Mouse (Mus musculus): ENCODE results near the gene Wdr91.

The Wdr91 gene

GRCm38 (mm10) chr6:34879101-34879740, 31.5 kb downstream of the Wdr91 start:
- no peak for DNase-seq (ENCODE audit: low read depth, low spot score)

- DNase-seq (ENCODE audit: low read depth, low spot score) = peak; percentile 96
Measured at GRCm38 (mm10) chr6:34877509-34878321, 33.0 kb downstream of the Wdr91 start, which contains the start of gene Cyren. TSS of gene Cyren (minus strand) at chr6:34878060.

GRCm38 (mm10) chr6:34876835-34877156, 33.9 kb downstream of the Wdr91 start:
- no peak for DNase-seq (ENCODE audit: low read depth, low spot score)

GRCm38 (mm10) chr6:34875966-34876834, 34.5 kb downstream of the Wdr91 start:
- peak; percentile 52 for DNase-seq (ENCODE audit: low read depth, low spot score)

- peak; percentile 55 for DNase-seq (ENCODE audit: low read depth, low spot score)
Measured at GRCm38 (mm10) chr6:34875268-34875761, 35.4 kb downstream of the Wdr91 start.

GRCm38 (mm10) chr6:34874101-34874921, 36.4 kb downstream of the Wdr91 start:
- DNase-seq (ENCODE audit: low read depth, low spot score) = no peak

GRCm38 (mm10) chr6:34872871-34873270, 37.8 kb downstream of the Wdr91 start:
- no peak for DNase-seq (ENCODE audit: low read depth, low spot score)

- no peak for DNase-seq (ENCODE audit: low read depth, low spot score)
Measured at GRCm38 (mm10) chr6:34871929-34872328, 38.7 kb downstream of the Wdr91 start.

GRCm38 (mm10) chr6:34870724-34871123, 40.0 kb downstream of the Wdr91 start:
- DNase-seq (ENCODE audit: low read depth, low spot score) = no peak

GRCm38 (mm10) chr6:34870136-34870535, 40.5 kb downstream of the Wdr91 start:
- no peak for DNase-seq (ENCODE audit: low read depth, low spot score)

- peak; percentile 77 for DNase-seq (ENCODE audit: low read depth, low spot score)
Measured at GRCm38 (mm10) chr6:34869225-34869915, 41.3 kb downstream of the Wdr91 start.

GRCm38 (mm10) chr6:34868507-34869217, 42.0 kb downstream of the Wdr91 start:
- no peak for DNase-seq (ENCODE audit: low read depth, low spot score)

GRCm38 (mm10) chr6:34867995-34868350, 42.7 kb downstream of the Wdr91 start:
- no peak for DNase-seq (ENCODE audit: low read depth, low spot score)

- DNase-seq (ENCODE audit: low read depth, low spot score) = no peak
Measured at GRCm38 (mm10) chr6:34867301-34867994, 43.2 kb downstream of the Wdr91 start.

- no peak for DNase-seq (ENCODE audit: low read depth, low spot score)
Measured at GRCm38 (mm10) chr6:34866786-34867185, 43.9 kb downstream of the Wdr91 start.

- DNase-seq (ENCODE audit: low read depth, low spot score) = no peak
Measured at GRCm38 (mm10) chr6:34865711-34866593, 44.7 kb downstream of the Wdr91 start.

GRCm38 (mm10) chr6:34865213-34865612, 45.5 kb downstream of the Wdr91 start:
- no peak for DNase-seq (ENCODE audit: low read depth, low spot score)

- DNase-seq (ENCODE audit: low read depth, low spot score) = no peak
Measured at GRCm38 (mm10) chr6:34863786-34864514, 46.7 kb downstream of the Wdr91 start.

Data from CD4-positive helper T cell, adult 2 months (primary cell).